Mouse (Mus musculus) kidney, embryonic 14.5 days (tissue): ENCODE measurements at regions not wholly inside any gene's neighbourhood (a gene's known extent, or its start where the extent isn't known, plus 50 kb on each side); places are given as distances from the start of the nearest gene placed in this dataset.

Source experiments
- ATAC-seq: fragments of 200-750 bp; cut with Nextera tagmentation; 2 replicates; pipeline ENCODE4 v1.8.0; 2017; ENCODE audit warnings: moderate number of reproducible peaks, mild to moderate bottlenecking, moderate TSS enrichment, moderate library complexity; ENCODE audit not compliant: low FRiP score, low TSS enrichment
- H3K27ac ChIP-seq: fragments of 300-500 bp; sonication (generic); 2 replicates; pipeline ENCODE4 v1.5.1; 2014; ENCODE audit warnings: low read depth, mild to moderate bottlenecking, low read length, moderate library complexity, mixed read lengths
- H3K27me3 ChIP-seq: fragments of 300-500 bp; sonication (generic); 2 replicates; pipeline ENCODE4 v1.6.1; 2014; ENCODE audit warnings: mild to moderate bottlenecking, low read length; ENCODE audit not compliant: control insufficient read depth, insufficient read depth
- H3K36me3 ChIP-seq: fragments of 300-500 bp; sonication (generic); 2 replicates; pipeline ENCODE4 v1.6.1; 2014; ENCODE audit warnings: low read length, mixed read lengths; ENCODE audit not compliant: control insufficient read depth, insufficient read depth
- H3K4me1 ChIP-seq: fragments of 300-500 bp; sonication (generic); 2 replicates; pipeline ENCODE4 v1.6.1; 2014; ENCODE audit warnings: low read length, mixed read lengths; ENCODE audit not compliant: control insufficient read depth, insufficient read depth
- H3K4me2 ChIP-seq: fragments of 300-500 bp; sonication (generic); replicated peaks from 2 replicates; pipeline ENCODE4 v1.6.1; 2014; ENCODE audit warnings: low read depth, mild to moderate bottlenecking, low read length
- H3K4me3 ChIP-seq: fragments of 300-500 bp; sonication (generic); 2 replicates; pipeline ENCODE4 v1.5.1; 2014; ENCODE audit warnings: mild to moderate bottlenecking, low read length
- H3K9ac ChIP-seq: fragments of 300-500 bp; sonication (generic); 2 replicates; pipeline ENCODE4 v1.6.1; 2014; ENCODE audit warnings: low read depth, mild to moderate bottlenecking, low read length, moderate library complexity
- H3K9me3 ChIP-seq: fragments of 300-500 bp; sonication (generic); 2 replicates; pipeline ENCODE4 v1.6.1; 2016; ENCODE audit warnings: low read length; ENCODE audit not compliant: control insufficient read depth
- WGBS: fragments of 180-500 bp; shearing (Covaris S2); extraction: QIAGEN DNeasy Blood & Tissue Kit; methylation state at CpG from one replicate; pipeline ENCODE4 v1.1.7; 2014; 5-methylcytosine and 5-hydroxymethylcytosine counted together

- no peaks in the 10 kb centered on the region for H3K36me3 ChIP-seq
- no peak for ATAC-seq
- H3K9ac ChIP-seq = no peak overlapping the region
- H3K4me1 ChIP-seq = no peaks in the 10 kb centered on the region
- no peak overlapping the region for H3K4me2 ChIP-seq
- H3K4me3 ChIP-seq = no peak overlapping the region
- H3K27ac ChIP-seq = no peak overlapping the region
- no peaks in the 10 kb centered on the region for H3K27me3 ChIP-seq
- WGBS = 59% methylated on average over 3 of the region's 3 CpGs
- no peaks in the 10 kb centered on the region for H3K9me3 ChIP-seq
These were observed 387.4 kb upstream of the Mpdz start for GRCm38 (mm10) chr4:81829972-81830371.

- H3K9ac ChIP-seq = no peak overlapping the region
- 85% methylated on average over 4 of the region's 4 CpGs for WGBS
- no peaks in the 10 kb centered on the region for H3K4me1 ChIP-seq
- H3K27me3 ChIP-seq = no peaks in the 10 kb centered on the region
- H3K4me3 ChIP-seq = no peak overlapping the region
- no peak overlapping the region for H3K27ac ChIP-seq
- H3K9me3 ChIP-seq = no peaks in the 10 kb centered on the region
- no peaks in the 10 kb centered on the region for H3K36me3 ChIP-seq
- no peak for ATAC-seq
- no peak overlapping the region for H3K4me2 ChIP-seq
These were observed 384.8 kb upstream of the Mpdz start for GRCm38 (mm10) chr4:81827453-81827852.

GRCm38 (mm10) chr4:81825966-81826365, 383.4 kb upstream of the Mpdz start:
- no peak overlapping the region for H3K4me3 ChIP-seq
- no peaks in the 10 kb centered on the region for H3K27me3 ChIP-seq
- H3K4me1 ChIP-seq = no peaks in the 10 kb centered on the region
- no peak overlapping the region for H3K4me2 ChIP-seq
- H3K36me3 ChIP-seq = no peaks in the 10 kb centered on the region
- no peaks in the 10 kb centered on the region for H3K9me3 ChIP-seq
- no peak overlapping the region for H3K27ac ChIP-seq
- no peak for ATAC-seq
- no peak overlapping the region for H3K9ac ChIP-seq

GRCm38 (mm10) chr4:81823566-81823965, 381.0 kb upstream of the Mpdz start:
- 59% methylated on average over 3 of the region's 3 CpGs for WGBS

GRCm38 (mm10) chr4:81789274-81789673, 346.7 kb upstream of the Mpdz start:
- H3K4me2 ChIP-seq = no peak overlapping the region
- no peaks in the 10 kb centered on the region for H3K27me3 ChIP-seq
- H3K9ac ChIP-seq = no peak overlapping the region
- H3K4me1 ChIP-seq = no peaks in the 10 kb centered on the region
- no peak overlapping the region for H3K4me3 ChIP-seq
- H3K9me3 ChIP-seq = no peaks in the 10 kb centered on the region
- H3K27ac ChIP-seq = no peak overlapping the region
- no peak for ATAC-seq
- H3K36me3 ChIP-seq = no peaks in the 10 kb centered on the region
- WGBS = 79% methylated on average over 2 of the region's 2 CpGs

More at GRCm38 (mm10) chr4:81823566-81823965, 381.0 kb upstream of the Mpdz start:
- Histone ChIP-seq H3K4me2 (no peak overlapping the region), H3K27ac (no peak overlapping the region), H3K27me3 (no peaks in the 10 kb centered on the region), H3K4me1 (no peaks in the 10 kb centered on the region), H3K4me3 (no peak overlapping the region), H3K9me3 (no peaks in the 10 kb centered on the region), H3K36me3 (no peaks in the 10 kb centered on the region), H3K9ac (no peak overlapping the region)
- ATAC-seq = no peak

- Histone ChIP-seq H3K9ac (no peak overlapping the region), H3K36me3 (no peaks in the 10 kb centered on the region), H3K4me1 (no peaks in the 10 kb centered on the region), H3K27ac (no peak overlapping the region), H3K4me2 (no peak overlapping the region), H3K27me3 (no peaks in the 10 kb centered on the region), H3K4me3 (no peak overlapping the region), H3K9me3 (no peaks in the 10 kb centered on the region)
- no peak for ATAC-seq
- WGBS = 78% methylated on average over 8 of the region's 8 CpGs
These were observed 346.0 kb upstream of the Mpdz start for GRCm38 (mm10) chr4:81788636-81789035.

- no peaks in the 10 kb centered on the region for H3K4me1 ChIP-seq
- no peak overlapping the region for H3K27ac ChIP-seq
- H3K9me3 ChIP-seq = no peaks in the 10 kb centered on the region
- H3K4me2 ChIP-seq = no peak overlapping the region
- no peaks in the 10 kb centered on the region for H3K36me3 ChIP-seq
- H3K9ac ChIP-seq = no peak overlapping the region
- no peaks in the 10 kb centered on the region for H3K27me3 ChIP-seq
- H3K4me3 ChIP-seq = no peak overlapping the region
- no peak for ATAC-seq
- 76% methylated on average over 1 of the region's 1 CpGs for WGBS
These were observed 339.4 kb upstream of the Mpdz start for GRCm38 (mm10) chr4:81781971-81782370.

GRCm38 (mm10) chr4:81766705-81767104, 324.1 kb upstream of the Mpdz start:
- H3K9ac ChIP-seq = no peak overlapping the region
- no peak overlapping the region for H3K4me3 ChIP-seq
- no peaks in the 10 kb centered on the region for H3K27me3 ChIP-seq
- peaks cover 13% of the 10 kb centered on the region for H3K4me1 ChIP-seq
- no peak for ATAC-seq
- H3K4me2 ChIP-seq = no peak overlapping the region
- no peaks in the 10 kb centered on the region for H3K36me3 ChIP-seq
- WGBS = 70% methylated on average over 5 of the region's 5 CpGs
- no peak overlapping the region for H3K27ac ChIP-seq
- H3K9me3 ChIP-seq = no peaks in the 10 kb centered on the region

- WGBS = 29% methylated on average over 11 of the region's 11 CpGs
- 0 out of 2 replicates have a peak overlapping the region, but pooled peaks have one; percentile 13 for H3K4me2 ChIP-seq
- ATAC-seq = peak; percentile 60; the same call in 1 of the 2 replicates
- H3K36me3 ChIP-seq = no peaks in the 10 kb centered on the region
- no peak overlapping the region for H3K4me3 ChIP-seq
- H3K27me3 ChIP-seq = no peaks in the 10 kb centered on the region
- H3K27ac ChIP-seq = no peak overlapping the region; the same call in 1 of the 2 replicates
- no peak overlapping the region for H3K9ac ChIP-seq
- peaks cover 13% of the 10 kb centered on the region for H3K4me1 ChIP-seq
- H3K9me3 ChIP-seq = no peaks in the 10 kb centered on the region
These were observed 321.6 kb upstream of the Mpdz start for GRCm38 (mm10) chr4:81764026-81764867.
